Mouse (Mus musculus): Measurements from ENCODE around the gene Sbno1. TPM values are rescaled to one million over a fixed set of nuclear protein-coding genes. Genes with fewer than 3 reads are reported as not detected.
"Not testable (repeated sequence)": the region's sequence is repeated elsewhere in the genome, so short reads cannot be mapped to it uniquely, and the experiment has no call there.

The Sbno1 gene
- polyA plus RNA-seq, 1 experiment from 2014 or later = 96.2 TPM

DNA sequence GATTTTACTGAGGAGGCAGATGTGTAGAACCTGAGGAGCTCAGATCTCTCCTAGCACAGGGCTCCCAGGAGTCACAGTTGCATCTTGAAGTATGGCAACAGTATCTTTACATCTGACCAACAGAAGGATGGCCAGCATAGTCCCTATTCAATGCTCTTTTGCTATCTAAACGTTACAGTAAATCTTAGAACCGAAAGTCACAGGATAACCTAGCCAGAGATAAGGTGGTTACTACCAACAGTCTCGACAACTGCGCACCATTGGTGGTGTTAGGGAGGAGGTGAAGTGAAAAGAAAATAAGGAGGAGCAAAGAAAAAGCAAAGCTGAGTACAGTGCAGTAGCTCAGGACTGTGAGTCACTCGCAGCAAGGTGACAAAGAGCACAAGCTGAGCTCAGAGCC lies 13.6 kb downstream of the Sbno1 start:
- 89% methylated on average over 5 of the region's 5 CpGs for WGBS
- Histone ChIP-seq H3K4me3 (replicated peaks) (no peak overlapping the region), H3K4me2 (no peak overlapping the region), H3K27ac (no peak overlapping the region), H3K27me3 (no peaks in the 10 kb centered on the region), H3K9me3 (replicated peaks) (no peaks in the 10 kb centered on the region), H3K36me3 (peaks cover 69% of the 10 kb centered on the region), H3K4me1 (no peaks in the 10 kb centered on the region), H3K9ac (no peak overlapping the region)
- ATAC-seq (replicated peaks; ENCODE audit: low FRiP score) = no peak

DNA sequence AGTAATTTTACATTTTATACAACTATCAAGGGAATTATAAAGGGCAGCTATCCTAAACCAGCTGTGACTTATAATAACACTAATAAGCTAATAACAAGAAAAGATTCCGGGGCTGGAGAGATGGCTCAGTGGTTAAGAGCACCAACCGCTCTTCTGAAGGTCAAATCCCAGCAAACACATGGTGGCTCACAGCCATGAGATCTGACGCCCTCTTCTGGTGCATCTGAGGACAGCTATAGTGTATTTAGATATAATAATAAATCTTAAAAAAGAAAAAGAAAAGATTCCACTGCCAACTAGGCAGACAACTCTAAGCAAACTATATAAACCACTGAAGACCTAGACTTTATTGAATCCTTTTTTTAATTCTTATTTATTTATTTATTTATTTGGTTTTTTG lies 15.0 kb downstream of the Sbno1 start:
- ATAC-seq (replicated peaks; ENCODE audit: low FRiP score) = no peak
- Histone ChIP-seq H3K27ac (no peak overlapping the region), H3K36me3 (peaks cover 81% of the 10 kb centered on the region), H3K9ac (no peak overlapping the region), H3K9me3 (replicated peaks) (no peaks in the 10 kb centered on the region), H3K27me3 (no peaks in the 10 kb centered on the region), H3K4me1 (no peaks in the 10 kb centered on the region), H3K4me2 (no peak overlapping the region), H3K4me3 (replicated peaks) (no peak overlapping the region)
- 82% methylated on average over 3 of the region's 3 CpGs for WGBS

DNA sequence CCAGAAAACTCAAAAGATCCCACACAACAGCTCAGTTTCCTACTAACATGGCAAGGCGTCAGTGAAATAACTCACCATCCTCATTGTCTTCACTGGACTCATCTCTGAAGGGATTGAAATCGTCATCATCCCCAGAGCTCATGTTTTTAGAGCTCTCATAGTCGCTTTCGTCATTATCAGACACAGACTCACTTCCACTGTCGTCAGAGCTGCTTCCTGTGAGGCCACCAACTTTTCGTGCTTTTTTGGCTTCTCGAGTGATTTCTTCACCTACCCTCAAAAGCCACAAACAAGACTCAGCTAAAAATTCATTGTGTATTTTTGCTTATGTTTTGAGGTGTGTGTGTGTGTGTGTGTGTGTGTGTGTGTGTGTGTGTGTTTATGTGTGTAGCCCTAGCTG lies 32.1 kb downstream of the Sbno1 start:
- Histone ChIP-seq H3K4me2 (no peak overlapping the region), H3K9ac (no peak overlapping the region), H3K4me1 (no peaks in the 10 kb centered on the region), H3K9me3 (replicated peaks) (no peaks in the 10 kb centered on the region), H3K4me3 (replicated peaks) (no peak overlapping the region), H3K27ac (no peak overlapping the region), H3K27me3 (no peaks in the 10 kb centered on the region), H3K36me3 (peaks cover 92% of the 10 kb centered on the region)
- ATAC-seq (replicated peaks; ENCODE audit: low FRiP score) = no peak
- 93% methylated on average over 7 of the region's 7 CpGs for WGBS

DNA sequence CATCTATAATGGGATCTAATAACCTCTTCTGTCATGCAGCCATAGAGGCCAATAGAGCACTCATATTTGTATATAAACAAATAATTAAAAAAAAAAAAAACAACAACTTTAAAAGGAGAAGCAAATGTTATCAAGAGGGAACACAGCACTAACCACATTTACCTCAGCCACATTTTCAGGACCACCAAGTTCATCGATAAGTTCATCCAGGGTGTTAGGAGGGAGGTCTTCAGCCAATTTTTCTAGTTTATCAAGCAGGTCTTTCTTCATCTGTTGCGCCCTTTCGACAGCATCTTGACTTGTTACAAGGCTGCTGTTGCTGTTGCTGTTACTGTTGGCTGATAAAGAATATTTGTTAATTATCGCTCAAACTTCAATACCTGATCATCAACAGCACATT lies 33.4 kb downstream of the Sbno1 start:
- no peak for ATAC-seq (replicated peaks; ENCODE audit: low FRiP score)
- H3K36me3 ChIP-seq = peaks cover 93% of the 10 kb centered on the region
- H3K4me3 ChIP-seq (replicated peaks) = no peak overlapping the region
- no peak overlapping the region for H3K9ac ChIP-seq
- no peak overlapping the region for H3K4me2 ChIP-seq
- H3K27ac ChIP-seq = no peak overlapping the region
- H3K9me3 ChIP-seq (replicated peaks) = no peaks in the 10 kb centered on the region
- WGBS = 96% methylated on average over 4 of the region's 4 CpGs
- no peaks in the 10 kb centered on the region for H3K27me3 ChIP-seq
- H3K4me1 ChIP-seq = no peaks in the 10 kb centered on the region

DNA sequence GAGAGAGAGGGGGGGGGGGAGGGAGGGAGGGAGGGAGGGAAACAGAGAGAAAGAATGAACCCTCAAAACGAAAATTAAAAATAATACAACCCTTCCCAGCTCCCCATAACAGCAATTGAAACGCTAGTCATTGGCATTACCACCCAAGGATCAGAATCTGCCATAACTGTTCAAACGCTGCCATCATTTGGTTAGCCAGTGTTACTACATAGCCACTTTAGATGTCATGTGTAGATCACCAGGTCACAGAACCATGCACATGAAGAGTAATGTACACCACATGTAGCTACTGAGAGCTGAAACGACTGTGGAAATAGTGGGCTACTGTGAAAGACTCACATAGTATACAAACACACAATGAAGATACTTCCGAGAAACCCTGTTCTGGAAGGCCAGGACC lies 37.9 kb downstream of the Sbno1 start:
- H3K9me3 ChIP-seq (replicated peaks) = no peaks in the 10 kb centered on the region
- no peaks in the 10 kb centered on the region for H3K4me1 ChIP-seq
- no peaks in the 10 kb centered on the region for H3K27me3 ChIP-seq
- H3K4me3 ChIP-seq (replicated peaks) = no peak overlapping the region
- H3K27ac ChIP-seq = no peak overlapping the region
- peaks cover 93% of the 10 kb centered on the region for H3K36me3 ChIP-seq
- no peak overlapping the region for H3K4me2 ChIP-seq
- ATAC-seq (replicated peaks; ENCODE audit: low FRiP score) = no peak
- 75% methylated on average over 5 of the region's 5 CpGs for WGBS
- H3K9ac ChIP-seq = no peak overlapping the region

DNA sequence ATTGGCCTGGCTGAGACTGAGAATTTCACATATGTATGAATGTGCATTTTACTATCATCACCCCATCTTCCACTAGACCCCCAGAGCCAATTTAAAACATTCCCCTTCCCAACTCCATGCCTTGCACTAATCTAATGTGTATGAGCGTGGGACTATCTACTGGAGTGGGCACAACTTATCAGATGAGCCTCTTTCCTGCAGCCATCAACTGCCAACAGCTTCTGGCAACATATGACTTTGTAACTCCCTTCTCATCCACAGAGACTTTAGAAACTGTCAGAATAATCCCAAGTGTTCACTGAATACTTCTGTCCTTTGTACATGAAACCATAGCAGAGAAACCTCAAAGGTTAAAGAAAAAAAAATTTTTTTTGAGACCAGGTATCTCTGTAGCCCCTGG lies 45.7 kb downstream of the Sbno1 start:
- WGBS = 92% methylated on average over 1 of the region's 1 CpGs

DNA sequence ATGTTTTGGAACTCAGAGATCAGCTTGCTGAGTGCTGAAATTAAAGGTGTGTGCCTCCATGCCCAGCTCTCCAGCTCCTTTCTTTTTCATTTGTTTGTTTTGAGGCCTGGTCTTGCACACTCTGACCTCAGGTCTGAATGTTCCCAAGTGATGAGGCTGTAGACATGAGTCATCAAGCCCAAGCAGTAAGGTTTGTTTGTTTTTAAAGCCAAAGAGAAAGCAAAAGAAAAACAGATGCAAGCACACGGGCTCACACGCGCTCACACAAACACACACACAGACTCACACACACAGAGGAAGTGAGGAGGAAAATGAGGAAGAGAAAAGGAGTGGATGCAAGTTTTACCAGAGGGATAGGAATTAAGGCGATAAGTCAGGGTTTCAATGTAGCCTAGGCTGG lies 48.7 kb downstream of the Sbno1 start:
- no peak overlapping the region for H3K4me3 ChIP-seq (replicated peaks)
- no peak for ATAC-seq (replicated peaks; ENCODE audit: low FRiP score)

More for the DNA sequence above, 45.7 kb downstream of the Sbno1 start:
- no peaks in the 10 kb centered on the region for H3K9me3 ChIP-seq (replicated peaks)
- no peak overlapping the region for H3K9ac ChIP-seq
- H3K27ac ChIP-seq = no peak overlapping the region
- H3K36me3 ChIP-seq = peaks cover 95% of the 10 kb centered on the region
- no peak overlapping the region for H3K4me2 ChIP-seq
- H3K27me3 ChIP-seq = no peaks in the 10 kb centered on the region
- no peaks in the 10 kb centered on the region for H3K4me1 ChIP-seq
- ATAC-seq (replicated peaks; ENCODE audit: low FRiP score) = no peak
- H3K4me3 ChIP-seq (replicated peaks) = no peak overlapping the region

DNA sequence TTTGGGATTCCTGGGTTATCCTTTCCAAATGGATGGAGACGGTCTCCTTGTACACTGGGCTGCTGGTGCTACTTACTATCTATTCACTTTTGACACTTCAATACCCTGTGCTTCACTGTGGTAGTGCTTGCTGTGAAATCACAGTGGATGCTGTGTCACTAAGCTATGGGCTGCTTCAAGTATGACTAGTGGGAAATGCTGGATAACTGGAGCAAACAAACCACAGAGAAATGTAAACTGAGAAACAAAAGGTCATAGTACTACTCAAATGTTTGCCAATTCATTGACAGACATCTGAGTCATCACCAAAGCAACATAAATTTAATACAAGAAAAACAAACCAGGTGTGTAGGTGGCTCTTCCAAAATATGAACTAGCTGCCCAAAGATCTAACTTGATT lies 49.4 kb downstream of the Sbno1 start:
- WGBS = 98% methylated on average over 1 of the region's 1 CpGs
- no peaks in the 10 kb centered on the region for H3K9me3 ChIP-seq (replicated peaks)
- ATAC-seq (replicated peaks; ENCODE audit: low FRiP score) = no peak
- peaks cover 94% of the 10 kb centered on the region for H3K36me3 ChIP-seq
- H3K4me1 ChIP-seq = no peaks in the 10 kb centered on the region
- H3K27me3 ChIP-seq = no peaks in the 10 kb centered on the region
- H3K9ac ChIP-seq = no peak overlapping the region
- no peak overlapping the region for H3K27ac ChIP-seq
- H3K4me2 ChIP-seq = no peak overlapping the region
- H3K4me3 ChIP-seq (replicated peaks) = no peak overlapping the region

More for the DNA sequence above, 48.7 kb downstream of the Sbno1 start:
- Histone ChIP-seq H3K9me3 (replicated peaks) (no peaks in the 10 kb centered on the region), H3K27ac (no peak overlapping the region), H3K4me2 (no peak overlapping the region), H3K9ac (no peak overlapping the region), H3K27me3 (no peaks in the 10 kb centered on the region), H3K4me1 (no peaks in the 10 kb centered on the region), H3K36me3 (peaks cover 94% of the 10 kb centered on the region)
- 90% methylated on average over 4 of the region's 4 CpGs for WGBS

DNA sequence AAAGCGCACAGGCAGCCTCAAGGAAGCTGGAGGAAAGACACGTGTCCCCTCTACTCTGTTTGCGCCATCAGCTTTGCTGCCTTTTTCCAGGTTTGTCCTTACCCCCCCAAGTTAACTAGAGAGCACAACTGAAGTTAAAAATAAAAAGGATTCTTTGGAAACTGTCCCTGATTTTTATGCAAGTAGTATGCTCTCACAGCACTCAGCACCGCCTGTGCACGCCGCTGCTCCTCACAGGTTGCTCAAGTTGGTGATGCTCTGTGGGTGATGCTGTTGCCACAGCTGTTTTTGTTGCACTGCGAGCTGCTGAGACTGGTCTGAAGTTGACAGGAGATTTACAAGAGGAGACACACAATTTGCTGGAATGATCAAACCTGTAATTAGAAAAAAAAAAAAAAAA lies 51.5 kb downstream of the Sbno1 start:
- no peak overlapping the region for H3K4me3 ChIP-seq (replicated peaks)
- no peaks in the 10 kb centered on the region for H3K4me1 ChIP-seq
- H3K4me2 ChIP-seq = no peak overlapping the region
- H3K27ac ChIP-seq = no peak overlapping the region
- 96% methylated on average over 7 of the region's 7 CpGs for WGBS
- H3K9me3 ChIP-seq (replicated peaks) = no peaks in the 10 kb centered on the region
- H3K27me3 ChIP-seq = no peaks in the 10 kb centered on the region
- ATAC-seq (replicated peaks; ENCODE audit: low FRiP score) = no peak
- H3K9ac ChIP-seq = no peak overlapping the region
- peaks cover 94% of the 10 kb centered on the region for H3K36me3 ChIP-seq

DNA sequence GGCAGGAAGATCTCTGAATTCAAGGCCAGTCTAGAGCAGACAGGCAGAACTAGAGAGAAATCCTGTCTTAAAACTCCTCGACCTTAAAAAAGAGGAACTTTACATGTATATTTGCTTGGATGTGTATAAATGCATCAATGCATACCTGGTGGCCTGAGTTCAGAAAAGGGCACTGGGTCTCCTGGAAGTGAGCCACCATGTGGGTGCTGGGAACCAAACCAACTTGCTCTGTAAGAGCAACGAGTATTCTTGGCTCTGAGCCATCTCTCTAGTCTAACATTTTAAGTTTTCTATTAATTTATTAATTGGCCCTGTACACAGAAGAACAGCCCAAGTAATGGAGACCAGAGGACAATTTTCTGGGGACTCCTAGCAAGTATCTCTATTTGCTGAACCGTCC lies 59.1 kb downstream of the Sbno1 start:
- Histone ChIP-seq H3K27ac (peak overlapping the region; percentile 19), H3K9me3 (replicated peaks) (no peaks in the 10 kb centered on the region), H3K9ac (no peak overlapping the region), H3K4me1 (no peaks in the 10 kb centered on the region), H3K4me3 (replicated peaks) (no peak overlapping the region), H3K36me3 (peaks cover 40% of the 10 kb centered on the region), H3K4me2 (no peak overlapping the region), H3K27me3 (no peaks in the 10 kb centered on the region)
- WGBS = 60% methylated on average over 3 of the region's 3 CpGs
- 0 out of 2 replicates have a peak, but pooled peaks have one; percentile 25 for ATAC-seq (replicated peaks; ENCODE audit: low FRiP score)

DNA sequence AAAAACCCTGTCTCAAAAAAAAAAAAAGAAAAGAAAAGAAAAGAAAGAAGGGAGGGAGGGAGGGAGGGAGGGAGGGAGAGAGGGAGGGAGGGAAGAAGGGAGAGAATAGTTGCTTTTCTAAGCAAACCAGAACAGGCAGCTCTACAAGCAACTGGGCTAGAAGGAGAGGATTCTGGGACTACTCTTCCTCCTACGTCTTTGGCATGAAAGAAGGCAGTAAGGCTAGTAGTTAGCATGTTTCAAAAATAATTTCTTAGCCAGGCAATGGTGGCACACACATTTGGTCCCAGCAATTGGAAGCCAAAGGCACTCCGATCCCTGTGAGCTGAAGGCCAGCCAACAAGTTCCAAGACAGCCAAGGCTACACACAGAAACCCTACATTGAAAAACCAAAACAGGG lies 60.0 kb downstream of the Sbno1 start:
- Histone ChIP-seq H3K9ac (no peak overlapping the region), H3K4me2 (no peak overlapping the region), H3K36me3 (peaks cover 30% of the 10 kb centered on the region), H3K27ac (no peak overlapping the region), H3K4me3 (replicated peaks) (no peak overlapping the region), H3K9me3 (replicated peaks) (no peaks in the 10 kb centered on the region), H3K27me3 (no peaks in the 10 kb centered on the region), H3K4me1 (no peaks in the 10 kb centered on the region)
- ATAC-seq (replicated peaks; ENCODE audit: low FRiP score) = no peak
- 89% methylated on average over 2 of the region's 2 CpGs for WGBS

DNA sequence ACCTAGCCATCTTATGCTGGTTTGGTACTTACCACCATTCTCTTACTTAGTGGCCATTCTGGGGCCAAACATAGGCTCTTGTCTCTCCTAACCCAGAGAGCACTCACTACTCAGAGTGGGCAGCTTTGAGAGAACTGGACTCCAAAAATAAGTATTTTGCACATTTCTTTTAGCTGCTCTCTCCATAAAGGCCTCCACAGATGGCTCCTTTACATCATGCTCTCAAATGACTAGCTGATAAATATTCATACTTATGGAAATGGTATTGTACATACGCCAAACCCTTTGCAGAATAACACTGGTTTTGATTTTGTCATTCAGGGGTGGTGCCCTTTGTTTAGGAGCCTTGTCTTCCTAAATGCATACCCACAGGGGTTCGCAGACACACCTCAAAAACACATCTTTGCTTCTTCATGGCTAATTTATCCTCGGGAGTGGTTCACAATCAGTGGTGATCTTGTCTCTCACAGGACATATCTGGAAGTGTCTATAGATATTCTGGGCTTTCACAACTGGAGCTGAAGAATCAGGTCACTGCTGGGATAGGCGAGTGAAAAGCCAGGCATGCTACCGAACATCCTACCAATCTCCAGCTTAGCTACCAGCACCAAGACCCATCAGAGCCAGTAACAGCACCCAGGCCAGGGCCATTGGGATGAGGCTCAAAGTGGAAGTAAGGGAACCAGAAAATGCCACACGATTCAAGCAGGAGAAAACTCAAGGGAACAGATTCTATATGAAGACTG lies 61.5 kb downstream of the Sbno1 start:
- no peak overlapping the region for H3K9ac ChIP-seq
- peaks cover 16% of the 10 kb centered on the region for H3K36me3 ChIP-seq
- no peak overlapping the region for H3K4me3 ChIP-seq (replicated peaks)
- no peaks in the 10 kb centered on the region for H3K9me3 ChIP-seq (replicated peaks)
- H3K27me3 ChIP-seq = no peaks in the 10 kb centered on the region
- WGBS = 93% methylated on average over 6 of the region's 6 CpGs
- no peak for ATAC-seq (replicated peaks; ENCODE audit: low FRiP score)
- no peaks in the 10 kb centered on the region for H3K4me1 ChIP-seq
- H3K27ac ChIP-seq = no peak overlapping the region
- H3K4me2 ChIP-seq = no peak overlapping the region

DNA sequence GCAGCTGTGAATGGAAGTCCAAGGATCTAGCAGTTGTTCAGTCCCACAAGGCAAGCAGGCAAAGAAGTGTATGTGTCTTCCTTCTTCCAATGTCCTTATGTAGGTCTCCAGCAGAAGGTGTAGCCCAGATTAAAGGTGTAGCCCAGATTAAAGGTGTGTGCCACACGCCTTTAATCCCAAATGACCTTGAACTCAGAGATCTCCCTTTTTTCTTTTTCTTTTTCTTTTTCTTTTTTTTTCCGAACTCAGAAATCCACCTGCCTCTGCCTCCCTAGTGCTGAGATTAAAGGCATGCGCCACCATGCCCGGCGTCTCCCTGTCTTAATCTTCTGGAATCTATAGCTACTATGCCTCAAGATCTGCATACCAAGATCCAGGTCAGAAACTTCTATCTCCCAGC lies 62.8 kb downstream of the Sbno1 start, which contains the start of gene Cdk2ap1:
TSS of gene Cdk2ap1 (minus strand) at position 101 of the 400 bp plus-strand sequence.
- ATAC-seq (replicated peaks; ENCODE audit: low FRiP score); H3K36me3 ChIP-seq: not testable (repeated sequence)
- 91% methylated on average over 5 of the region's 5 CpGs for WGBS

More for the DNA sequence above, 62.8 kb downstream of the Sbno1 start, which contains the start of gene Cdk2ap1:
- H3K27ac ChIP-seq; H3K4me1 ChIP-seq; H3K27me3 ChIP-seq; H3K9me3 ChIP-seq (replicated peaks); H3K9ac ChIP-seq; H3K4me2 ChIP-seq; H3K4me3 ChIP-seq (replicated peaks): not testable (repeated sequence)
